Comparison of ENCODE assay signal across 8 mouse cellular contexts in genomic region chr8:111537765-111538158, GRCm38 (mm10). TPM values are rescaled to one million over a fixed set of nuclear protein-coding genes. Genes with fewer than 3 reads are reported as not detected.
DNase-seq lines count a peak whose midpoint lies in the region; ATAC-seq and TF ChIP-seq lines count a peak whose summit lies in the region.

No protein-coding gene starts in this region.

- H3K27ac ChIP-seq in embryonic facial prominence, embryonic 12.5 days, result 0 out of 2 replicates have a peak overlapping the region, but pooled peaks have one; percentile 30
- 0 out of 2 replicates have a peak overlapping the region, but pooled peaks have one; percentile 92 for H3K27ac ChIP-seq in intestine, embryonic 15.5 days
- peak overlapping the region; percentile 98 for H3K27ac ChIP-seq in neural tube, embryonic 13.5 days (replicated peaks)

- peak overlapping the region; percentile 80 for H3K4me3 ChIP-seq in lung, adult 2 months (replicated peaks; ENCODE audit: extremely low read depth, low read depth, low read length)
- H3K4me3 ChIP-seq in embryonic facial prominence, embryonic 12.5 days, result peak overlapping the region; percentile 91
- H3K4me3 ChIP-seq in intestine, embryonic 15.5 days (replicated peaks), result peak overlapping the region; percentile 85
- H3K4me3 ChIP-seq in neural tube, embryonic 13.5 days, result peak overlapping the region; percentile 100

- 5% methylated on average over 8 of the region's 8 CpGs for WGBS in lung, adult 2 months
- 7% methylated on average over 8 of the region's 8 CpGs for WGBS in embryonic facial prominence, embryonic 12.5 days
- WGBS in intestine, embryonic 15.5 days, result 6% methylated on average over 8 of the region's 8 CpGs
- 6% methylated on average over 8 of the region's 8 CpGs for WGBS in neural tube, embryonic 13.5 days

- no peaks in the 10 kb centered on the region for H3K27me3 ChIP-seq in embryonic facial prominence, embryonic 12.5 days
- no peaks in the 10 kb centered on the region for H3K27me3 ChIP-seq in intestine, embryonic 15.5 days (replicated peaks)
- H3K27me3 ChIP-seq in neural tube, embryonic 13.5 days, result no peaks in the 10 kb centered on the region

- H3K4me2 ChIP-seq in embryonic facial prominence, embryonic 12.5 days (replicated peaks), result peak overlapping the region; percentile 65
- H3K4me2 ChIP-seq in intestine, embryonic 15.5 days (replicated peaks), result peak overlapping the region; percentile 61
- peak overlapping the region; percentile 96 for H3K4me2 ChIP-seq in neural tube, embryonic 13.5 days

- no peak for TF ChIP-seq POLR2A in lung, adult 2 months (IDR thresholded peaks at IDR 0.05; ENCODE audit: borderline replicate concordance, extremely low read depth, low read depth, low read length)

- H3K36me3 ChIP-seq in embryonic facial prominence, embryonic 12.5 days, result no peaks in the 10 kb centered on the region
- H3K36me3 ChIP-seq in intestine, embryonic 15.5 days, result no peaks in the 10 kb centered on the region
- no peaks in the 10 kb centered on the region for H3K36me3 ChIP-seq in neural tube, embryonic 13.5 days

- DNase-seq in lung, adult 2 months, result no peak
- no peak for DNase-seq in lung, postnatal 4 days
- DNase-seq in adrenal gland, adult 18-20 months (ENCODE audit: low spot score in 2 of 2), result no peak
- DNase-seq in embryo, embryonic 10.5 days (ENCODE audit: low spot score), result no peak
- DNase-seq in layer of hippocampus, adult 18-20 months (ENCODE audit: low spot score in 2 of 2), result no peak

- H3K9ac ChIP-seq in embryonic facial prominence, embryonic 12.5 days, result peak overlapping the region; percentile 98
- peak overlapping the region; percentile 87 for H3K9ac ChIP-seq in intestine, embryonic 15.5 days
- H3K9ac ChIP-seq in neural tube, embryonic 13.5 days, result peak overlapping the region; percentile 99

- peaks cover 15% of the 10 kb centered on the region for H3K4me1 ChIP-seq in lung, adult 2 months (ENCODE audit: control insufficient read depth, insufficient read depth, low read length)
- H3K4me1 ChIP-seq in embryonic facial prominence, embryonic 12.5 days, result peaks cover 31% of the 10 kb centered on the region
- peaks cover 20% of the 10 kb centered on the region for H3K4me1 ChIP-seq in intestine, embryonic 15.5 days (replicated peaks)
- H3K4me1 ChIP-seq in neural tube, embryonic 13.5 days (replicated peaks), result peaks cover 50% of the 10 kb centered on the region

- TF ChIP-seq CTCF in lung, adult 2 months (IDR thresholded peaks at IDR 0.05; ENCODE audit: insufficient read depth, low read length), result no peak

- no peaks in the 10 kb centered on the region for H3K9me3 ChIP-seq in embryonic facial prominence, embryonic 12.5 days
- no peaks in the 10 kb centered on the region for H3K9me3 ChIP-seq in intestine, embryonic 15.5 days
- H3K9me3 ChIP-seq in neural tube, embryonic 13.5 days, result no peaks in the 10 kb centered on the region

- ATAC-seq in embryonic facial prominence, embryonic 12.5 days (ENCODE audit: insufficient number of reproducible peaks, insufficient read depth, low FRiP score, low TSS enrichment), result peak; percentile 11; the same call in 1 of the 2 replicates
- peak; percentile 5; the same call in 1 of the 2 replicates for ATAC-seq in intestine, embryonic 15.5 days
- ATAC-seq in neural tube, embryonic 13.5 days (ENCODE audit: low read depth), result peak; percentile 3; the same call in 1 of the 2 replicates

RNA-seq across cellular contexts. Expression of gene Znrf1, which starts 1.9 kb away (rescaled TPM):
- 103 and 116 TPM in 2 replicates for polyA plus RNA-seq in lung, adult 2 months (2012; rRNA removed)
- 79.5 TPM in 2 replicates for polyA plus RNA-seq in embryonic facial prominence, embryonic 12.5 days (2016; fragmentation: Nextera tagmentation; extraction: Ambion mirVana)
- 24.6 and 26.0 TPM in 2 replicates for polyA plus RNA-seq in intestine, embryonic 15.5 days (2015; fragmentation: Nextera tagmentation; extraction: Ambion mirVana)
- 86.8 and 100.0 TPM in 2 replicates for polyA plus RNA-seq in neural tube, embryonic 13.5 days (2015; fragmentation: Nextera tagmentation; extraction: Ambion mirVana)
- 10 to 100 TPM; 31.0 to 36.3 TPM for total RNA-seq in adrenal gland, adult 18-20 months (2021)
- 100 to 1,000 TPM in 1 of 2 experiments, 10 to 100 TPM in 1; 97.9 to 102 TPM for total RNA-seq in layer of hippocampus, adult 18-20 months (2021)

RNA-seq across cellular contexts. Expression of gene Wdr59, which starts 15.9 kb away (rescaled TPM):
- polyA plus RNA-seq in lung, adult 2 months (2012; rRNA removed), result 6.7 and 8.9 TPM in 2 replicates
- 7.8 and 8.1 TPM in 2 replicates for polyA plus RNA-seq in embryonic facial prominence, embryonic 12.5 days (2016; fragmentation: Nextera tagmentation; extraction: Ambion mirVana)
- 4.1 and 4.5 TPM in 2 replicates for polyA plus RNA-seq in intestine, embryonic 15.5 days (2015; fragmentation: Nextera tagmentation; extraction: Ambion mirVana)
- 7.3 and 8.5 TPM in 2 replicates for polyA plus RNA-seq in neural tube, embryonic 13.5 days (2015; fragmentation: Nextera tagmentation; extraction: Ambion mirVana)
- 10 to 100 TPM in 1 of 2 experiments, 1 to 10 TPM in 1; 9.2 to 10.3 TPM for total RNA-seq in adrenal gland, adult 18-20 months (2021)
- 10 to 100 TPM; 22.4 to 23.5 TPM for total RNA-seq in layer of hippocampus, adult 18-20 months (2021)

Comparison
In these comparisons a context has a peak if more than half of its experiments do, and no peak if none do; other contexts are left out.
1. H3K27ac ChIP-seq: peak in every context shown above with its lines; median percentile 98 in neural tube, embryonic 13.5 days; 92 in intestine, embryonic 15.5 days; 30 in embryonic facial prominence, embryonic 12.5 days.